Mouse (Mus musculus) lung, postnatal 0 days (tissue): ENCODE data around the gene Tgfbr3l.

Experiments used
- CTCF ChIP-seq: IDR thresholded peaks from 2 replicates; pipeline ENCODE4 v1.5.1; 2016; ENCODE audit warnings: antibody characterized with exemption, mild to moderate bottlenecking
- EP300 ChIP-seq: IDR thresholded peaks from 2 replicates; pipeline ENCODE4 v1.6.1; 2016; ENCODE audit warnings: antibody characterized with exemption, mild to moderate bottlenecking, control low read depth

DNA sequence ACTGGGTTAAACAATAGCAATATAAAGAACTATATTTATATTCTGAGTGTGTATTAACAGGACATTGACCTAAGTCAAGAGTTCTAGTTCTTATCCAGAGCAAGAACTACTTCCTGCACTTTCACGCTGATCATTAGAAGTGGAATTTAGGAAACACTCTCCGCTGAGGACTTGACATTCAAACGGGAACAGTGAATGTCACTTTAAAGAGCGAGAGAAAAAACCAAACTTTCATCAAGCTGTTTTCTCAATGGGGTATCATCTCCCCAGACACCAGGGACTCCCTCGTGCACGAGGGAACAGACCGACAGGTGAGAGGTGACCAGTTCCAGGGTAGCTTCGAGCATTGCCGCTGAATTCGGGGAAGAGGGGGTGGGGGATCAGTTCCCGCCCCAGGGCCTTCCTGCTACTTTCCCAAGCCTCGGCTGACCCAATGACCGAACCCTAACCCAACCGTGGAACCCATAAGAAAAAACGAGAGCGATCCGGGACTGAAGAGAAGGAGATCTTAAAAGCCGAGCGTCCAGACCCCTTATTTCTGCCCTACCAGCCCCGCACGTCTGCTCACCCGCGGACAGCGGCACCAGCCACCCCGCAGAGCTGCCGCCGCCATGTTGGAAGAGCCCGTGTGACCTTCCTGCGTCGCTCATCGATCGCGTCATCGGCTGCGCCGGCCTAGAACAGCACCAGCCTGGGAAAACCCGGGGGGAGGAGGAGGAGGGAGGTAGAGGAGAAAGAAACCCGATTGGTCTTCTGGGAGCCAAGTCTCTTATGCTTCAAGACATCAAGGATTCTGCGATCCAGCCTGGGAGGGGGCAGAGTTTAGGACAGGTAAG is 27.5 kb downstream of the Tgfbr3l start, which contains the start of gene Timm44:
- no peak for TF ChIP-seq CTCF
- TF ChIP-seq EP300 = no peak
